Mouse (Mus musculus) stomach, postnatal 0 days (tissue): ENCODE measurements around the gene Fars2.

ENCODE experiments used
- CTCF ChIP-seq: IDR thresholded peaks from 2 replicates; pipeline ENCODE4 v1.5.1; 2016; ENCODE audit warnings: antibody characterized with exemption, low read depth, mild to moderate bottlenecking, moderate library complexity
- EP300 ChIP-seq: optimal IDR thresholded peaks from 2 replicates; pipeline ENCODE3; 2016; ENCODE audit warnings: antibody characterized with exemption

DNA sequence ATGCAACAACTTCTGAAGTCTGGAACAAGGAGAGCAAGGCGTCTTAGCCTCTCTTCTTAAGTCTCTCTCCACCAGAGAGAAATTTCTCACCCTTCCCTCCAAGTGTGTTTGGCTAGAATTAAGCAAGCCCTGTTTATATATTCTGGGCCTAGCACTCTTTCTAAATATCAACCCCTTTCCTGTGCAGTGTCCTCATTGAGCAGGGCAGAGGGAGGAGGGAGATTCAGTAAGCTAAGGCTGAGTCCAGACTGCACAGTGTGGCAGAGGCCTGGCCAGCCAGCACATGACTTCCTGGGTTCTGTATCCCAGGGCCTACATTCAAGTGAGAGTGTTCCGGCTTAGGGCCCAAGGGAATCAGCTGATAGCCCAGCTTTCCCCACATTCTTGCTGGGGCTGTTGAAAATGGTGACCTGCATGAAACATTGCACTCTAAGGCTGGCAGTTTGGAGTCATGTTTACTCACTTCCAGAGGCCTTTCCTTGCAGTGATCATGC is 424.1 kb downstream of the Fars2 start:
- no peak for TF ChIP-seq CTCF
- TF ChIP-seq EP300 = no peak
